Mouse (Mus musculus) B cell, adult (primary cell): Measurements from ENCODE around the gene Nlrp4a. TPM values are rescaled to one million over a fixed set of nuclear protein-coding genes. Genes with fewer than 3 reads are reported as not detected.

ENCODE experiments used
- total RNA-seq: library from RNA; stranded (reverse); gene quantifications from 4 replicates; pipeline ENCODE4 v1.2.4, GENCODE M21; 2023; ENCODE audit not compliant: inconsistent age

Nlrp4a gene
- not detected in 4 replicates for total RNA-seq

GRCm38 (mm10) chr7:26434813-26435212 is at the start of gene Nlrp4a:
TSS of gene Nlrp4a (plus strand) at chr7:26435113.

GRCm38 (mm10) chr7:26403600-26403999 is 31.3 kb upstream of the Nlrp4a start, which contains the start of gene Nlrp9c:
TSS of gene Nlrp9c (minus strand) at chr7:26403700.

Other genes starting within 250 kb of the Nlrp4a start
- not detected in 4 replicates for gene Vmn1r184, start 174.8 kb upstream of the Nlrp4a start, total RNA-seq
- gene Cyp2a4, start 127.9 kb upstream of the Nlrp4a start, total RNA-seq: not detected in 4 replicates
- gene Nlrp9c, start 31.4 kb upstream of the Nlrp4a start, total RNA-seq: not detected in 4 replicates
- gene Nlrp9a, start 99.9 kb downstream of the Nlrp4a start, total RNA-seq: not detected in 4 replicates
- gene Vmn1r185, start 183.4 kb downstream of the Nlrp4a start, total RNA-seq: not detected in 4 replicates